Mouse (Mus musculus) brain, embryonic 14.5 days (tissue): ENCODE measurements around the gene Eif1b.
A peak's percentile ranks its signal among the peaks of the same experiment; 100 is the strongest.

Source experiments
- CTCF ChIP-seq: fragments of 200-500 bp; IDR thresholded peaks from 2 replicates; pipeline ENCODE4 v1.5.1; 2012; ENCODE audit warnings: inconsistent platforms, mild to moderate bottlenecking, moderate library complexity, borderline replicate concordance; ENCODE audit not compliant: insufficient read depth, insufficient read length; ENCODE audit errors: extremely low read depth
- POLR2A ChIP-seq: fragments of 200-500 bp; IDR thresholded peaks from 2 replicates; pipeline ENCODE4 v1.6.1; 2012; ENCODE audit warnings: mild to moderate bottlenecking, inconsistent platforms, borderline replicate concordance; ENCODE audit not compliant: poor library complexity, insufficient read depth, insufficient read length, severe bottlenecking; ENCODE audit errors: extremely low read depth

- TF ChIP-seq CTCF (peak; percentile 60; the same call in 1 of the 2 replicates), POLR2A (no peak)
Measured at GRCm38 (mm10) chr9:120511781-120512180, 19.7 kb downstream of the Eif1b start.
